Mouse (Mus musculus) megakaryocyte, embryonic 14.5 days (primary cell): Measurements from ENCODE around the gene 4930523C07Rik.

ENCODE experiments used
- FLI1 ChIP-seq: IDR thresholded peaks from 2 replicates; pipeline ENCODE4 v1.6.1; 2012; ENCODE audit warnings: low read length, inconsistent platforms, mixed read lengths
- GATA1 ChIP-seq: IDR thresholded peaks from 3 replicates; pipeline ENCODE4 v1.6.1; 2012; ENCODE audit warnings: mixed read lengths, low read length, inconsistent platforms, borderline replicate concordance

GRCm38 (mm10) chr1:160099659-160100302, 55.6 kb downstream of the 4930523C07Rik start:
- TF ChIP-seq GATA1, result no peak
- TF ChIP-seq FLI1, result no peak
